ENCODE assay signal across 10 mouse cellular contexts in genomic region chr10:20314797-20315196, GRCm38 (mm10). TPM values are rescaled to one million over a fixed set of nuclear protein-coding genes. Genes with fewer than 3 reads are reported as not detected.
DNase-seq lines count a peak whose midpoint lies in the region; ATAC-seq and TF ChIP-seq lines count a peak whose summit lies in the region.
"Had no signal": no experiment of that assay in that cellular context is flagged by ENCODE, and none has a peak within 500 bp of the region (broad histone marks: within the 10 kb centered on the region; RNA-seq: fewer than 3 reads in every experiment).

No protein-coding gene starts in this region.

- peaks cover 15% of the 10 kb centered on the region for H3K36me3 ChIP-seq in kidney, embryonic 16.5 days (ENCODE audit: insufficient read depth, low read length)
- peaks cover 48% of the 10 kb centered on the region for H3K36me3 ChIP-seq in embryonic facial prominence, embryonic 10.5 days (replicated peaks)

- TF ChIP-seq CTCF in bone marrow, adult 2 months (IDR thresholded peaks at IDR 0.05; ENCODE audit: control insufficient read depth, insufficient read depth, low read length), result 0 out of 2 replicates have a peak, but pooled peaks have one; percentile 9

- H3K27ac ChIP-seq in kidney, embryonic 16.5 days (ENCODE audit: low read length), result no peak overlapping the region
- no peak overlapping the region for H3K27ac ChIP-seq in bone marrow, adult 2 months (ENCODE audit: control insufficient read depth, insufficient read depth, low read depth, low read length, poor library complexity)
- H3K27ac ChIP-seq in embryonic facial prominence, embryonic 10.5 days (replicated peaks), result no peak overlapping the region
- H3K27ac ChIP-seq: neural tube, embryonic 12.5 days had no signal

- H3K27me3 ChIP-seq in kidney, embryonic 16.5 days (ENCODE audit: insufficient read depth, low read length), result no peaks in the 10 kb centered on the region
- H3K27me3 ChIP-seq in embryonic facial prominence, embryonic 10.5 days (replicated peaks; ENCODE audit: low read depth, poor library complexity, severe bottlenecking), result no peaks in the 10 kb centered on the region
- H3K27me3 ChIP-seq: neural tube, embryonic 12.5 days had no signal

- WGBS in kidney, embryonic 16.5 days, result 62% methylated on average over 2 of the region's 2 CpGs
- 22% methylated on average over 2 of the region's 2 CpGs for WGBS in bone marrow, adult 2 months
- WGBS in embryonic facial prominence, embryonic 10.5 days, result 65% methylated on average over 2 of the region's 2 CpGs

- no peak overlapping the region for H3K4me3 ChIP-seq in kidney, embryonic 16.5 days (ENCODE audit: low read length)
- no peak overlapping the region for H3K4me3 ChIP-seq in bone marrow, adult 2 months (replicated peaks; ENCODE audit: control insufficient read depth, low read depth, low read length)
- no peak overlapping the region for H3K4me3 ChIP-seq in embryonic facial prominence, embryonic 10.5 days
- H3K4me3 ChIP-seq: neural tube, embryonic 12.5 days had no signal

- no peak for ATAC-seq in kidney, embryonic 16.5 days (ENCODE audit: low FRiP score, low TSS enrichment)

- no peak overlapping the region for H3K9ac ChIP-seq in kidney, embryonic 16.5 days (replicated peaks; ENCODE audit: low read length)
- H3K9ac ChIP-seq: neural tube, embryonic 12.5 days had no signal

- H3K4me1 ChIP-seq in kidney, embryonic 16.5 days (ENCODE audit: insufficient read depth, low read length), result peaks cover 14% of the 10 kb centered on the region
- no peaks in the 10 kb centered on the region; the same call in 1 of the 2 replicates for H3K4me1 ChIP-seq in bone marrow, adult 2 months (ENCODE audit: control insufficient read depth, insufficient read depth, low read length)
- peaks cover 19% of the 10 kb centered on the region for H3K4me1 ChIP-seq in embryonic facial prominence, embryonic 10.5 days

- no peak for TF ChIP-seq POLR2A in bone marrow, adult 2 months (IDR thresholded peaks at IDR 0.05; ENCODE audit: borderline replicate concordance, control insufficient read depth, low read depth, low read length)

- H3K9me3 ChIP-seq in kidney, embryonic 16.5 days (ENCODE audit: low read length), result no peaks in the 10 kb centered on the region
- H3K9me3 ChIP-seq in embryonic facial prominence, embryonic 10.5 days, result no peaks in the 10 kb centered on the region
- H3K9me3 ChIP-seq: G1E; neural tube, embryonic 12.5 days had no signal

- DNase-seq in cerebellum, postnatal 14 days, result peak; percentile 24 to 50
- no peak for DNase-seq in cerebellum, adult 11-12 months
- DNase-seq in kidney, postnatal 4 days, result peak; percentile 25 to 29
- DNase-seq in lung, postnatal 25 days (ENCODE audit: low spot score), result peak; percentile 16
- no peak for DNase-seq in adrenal gland, postnatal 10 days
- DNase-seq in embryonic facial prominence, embryonic 10.5 days (ENCODE audit: low spot score), result no peak

- H3K4me2 ChIP-seq in kidney, embryonic 16.5 days (replicated peaks; ENCODE audit: low read depth, low read length), result no peak overlapping the region

RNA-seq across cellular contexts. Expression of gene Bclaf1, which starts 2.5 kb away (rescaled TPM):
- polyA plus RNA-seq in kidney, embryonic 16.5 days (2015; fragmentation: Nextera tagmentation; extraction: Ambion mirVana), result 123 and 137 TPM in 2 replicates
- 153 and 239 TPM in 2 replicates for polyA plus RNA-seq in bone marrow, adult 2 months (2011; ENCODE audit: insufficient read depth, insufficient read length, low replicate concordance, missing spikeins)
- total RNA-seq in adrenal gland, postnatal 10 days (2021), result 100 to 1,000 TPM; 103 to 119 TPM
- polyA plus RNA-seq in embryonic facial prominence, embryonic 10.5 days (2016; fragmentation: Nextera tagmentation; extraction: Ambion mirVana), result 175 and 177 TPM in 2 replicates

RNA-seq across cellular contexts. Expression of gene Mtfr2, which starts 32.8 kb away (rescaled TPM):
- polyA plus RNA-seq in kidney, embryonic 16.5 days (2015; fragmentation: Nextera tagmentation; extraction: Ambion mirVana), result 1.7 and 2.9 TPM in 2 replicates
- polyA plus RNA-seq in bone marrow, adult 2 months (2011; ENCODE audit: insufficient read depth, insufficient read length, low replicate concordance, missing spikeins), result 17.4 TPM in 2 replicates
- total RNA-seq in adrenal gland, postnatal 10 days (2021), result 1 to 10 TPM; 2.6 to 2.8 TPM
- polyA plus RNA-seq in embryonic facial prominence, embryonic 10.5 days (2016; fragmentation: Nextera tagmentation; extraction: Ambion mirVana), result 3.2 and 3.4 TPM in 2 replicates

Comparison
In these comparisons a context has a peak if more than half of its experiments do, and no peak if none do; other contexts are left out.
1. DNase-seq: peak in cerebellum, postnatal 14 days (2 of 2), kidney, postnatal 4 days (2 of 2) and lung, postnatal 25 days (single experiment); none in cerebellum, adult 11-12 months (single experiment), adrenal gland, postnatal 10 days (single experiment) and embryonic facial prominence, embryonic 10.5 days (single experiment).